Mouse (Mus musculus): Measurements from ENCODE around the gene Kif23.

The Kif23 gene

DNA sequence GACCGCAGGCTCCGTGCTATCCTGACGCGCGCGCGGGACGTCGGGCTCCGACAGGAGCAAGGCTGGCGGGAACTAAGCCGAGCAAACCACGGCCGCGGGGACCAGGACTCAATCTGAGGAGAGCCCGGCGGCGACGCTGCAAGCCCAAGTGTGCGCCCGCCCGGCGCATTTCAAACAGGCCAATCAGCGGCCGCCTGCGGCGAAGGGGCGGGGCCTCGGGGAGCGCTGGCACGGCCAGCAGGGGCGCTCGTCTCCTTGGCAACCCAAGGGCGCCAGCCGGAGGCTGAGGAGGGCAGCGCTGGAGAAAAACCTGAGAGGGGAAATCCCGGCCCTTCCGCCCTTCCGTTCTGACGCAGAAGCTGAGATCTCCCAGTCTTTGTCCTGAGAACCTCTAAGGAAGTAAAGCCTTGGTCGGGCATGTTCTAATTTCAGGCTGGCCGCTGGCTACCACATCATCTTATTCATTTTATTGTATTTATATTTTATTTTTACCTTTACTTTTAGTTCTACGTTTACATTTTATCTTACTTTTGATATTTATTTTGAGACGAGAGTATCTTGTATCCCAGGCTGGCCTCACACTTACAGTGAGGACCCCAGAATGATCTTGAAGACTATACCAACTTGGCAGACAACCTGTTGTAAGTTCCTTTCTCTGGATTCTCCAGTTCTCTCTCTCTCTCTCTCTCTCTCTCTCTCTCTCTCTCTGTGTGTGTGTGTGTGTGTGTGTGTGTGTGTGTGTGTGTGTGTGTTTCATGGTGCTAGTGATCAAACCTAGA lies at the start of gene Kif23:
TSS of gene Kif23 (minus strand) at position 152 of the 779 bp plus-strand sequence.
- CTCF ChIA-PET: interaction anchor here (0.5 to 0.8 kb wide), 2 partner anchors 32 to 637 kb away, joined by 3 read pairs; partner anchors contain the start of gene Rplp1

DNA sequence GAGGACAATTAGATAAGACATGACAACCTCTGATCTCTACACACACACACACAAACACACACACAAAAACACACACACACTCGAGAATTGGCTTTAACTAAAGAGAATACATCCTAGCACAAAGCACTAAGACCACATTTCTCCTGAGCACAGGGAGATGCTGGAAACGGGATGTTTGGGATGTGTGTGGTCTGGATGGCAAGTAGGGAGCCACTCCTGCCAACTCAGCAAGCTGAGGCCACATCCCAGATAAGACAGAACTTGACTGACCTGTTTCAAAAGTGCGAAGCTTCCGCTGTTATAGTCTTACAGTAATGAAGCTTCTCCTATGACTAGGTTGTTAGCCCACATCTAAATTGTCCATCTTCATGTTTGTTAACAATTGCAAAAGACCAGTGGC lies 44.6 kb upstream of the Kif23 start:
- CTCF ChIA-PET: no interaction called here

DNA sequence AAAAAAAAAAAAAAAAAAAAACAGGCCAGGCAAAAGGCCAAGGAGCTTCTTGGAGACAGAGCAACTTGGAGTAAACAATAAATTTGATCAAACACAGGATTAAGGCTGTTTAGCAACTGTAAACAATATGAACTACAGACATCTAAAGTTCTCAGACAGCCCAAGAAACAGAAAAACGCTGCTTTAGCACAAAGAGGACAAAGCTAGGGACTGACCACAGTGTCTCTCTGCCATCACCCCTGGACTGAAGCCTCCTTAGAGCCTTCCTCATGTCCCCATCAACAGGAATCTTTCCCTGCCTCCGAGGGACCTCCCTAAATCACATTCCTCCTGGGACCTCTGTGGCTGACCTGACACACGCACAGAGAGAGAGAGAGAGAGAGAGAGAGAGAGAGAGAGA lies 44.2 kb upstream of the Kif23 start:
- CTCF ChIA-PET: no interaction called here

GRCm38 (mm10) chr9:61986055-61986454 lies 39.5 kb upstream of the Kif23 start:
- CTCF ChIA-PET: interaction anchor here (0.7 kb wide), 1 partner anchor 809 kb away, joined by 5 read pairs; no protein-coding TSS in a partner anchor

DNA sequence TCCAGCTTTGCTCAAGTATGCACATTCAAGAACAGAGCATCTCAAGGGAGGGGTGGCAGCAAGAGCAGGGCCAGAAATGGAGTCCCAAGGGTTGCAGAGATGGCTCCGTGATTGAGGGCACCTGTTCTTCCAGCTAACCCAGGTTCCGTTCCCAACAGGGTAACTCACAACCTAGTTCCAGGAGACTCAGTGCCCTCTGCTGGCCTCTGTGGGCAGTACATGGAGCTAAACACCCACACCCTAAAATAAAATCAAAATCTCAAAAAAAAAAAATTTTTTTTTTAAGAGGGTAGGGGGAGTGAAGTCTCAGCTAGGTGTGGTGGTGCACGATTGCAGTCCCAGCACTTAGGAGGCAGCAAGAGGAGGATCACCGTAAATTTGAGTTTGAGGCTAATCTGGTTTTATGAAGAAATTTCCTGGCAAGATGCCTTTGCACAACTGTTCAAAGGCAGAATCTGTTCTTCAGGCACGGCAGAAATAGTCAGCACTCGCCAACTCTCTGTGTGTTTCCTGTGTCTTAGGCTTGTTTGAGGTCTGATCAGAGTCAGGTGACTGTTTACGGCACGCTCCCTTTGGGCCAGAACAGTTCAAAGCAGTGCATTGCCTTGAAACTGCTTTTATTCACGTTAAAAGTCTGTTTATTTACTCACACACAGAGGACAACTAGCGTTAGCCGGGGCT lies 38.7 kb upstream of the Kif23 start:
- CTCF ChIA-PET: interaction anchor here (0.9 to 1.4 kb wide), 2 partner anchors 12 to 24 kb away, joined by 3 read pairs; no protein-coding TSS in a partner anchor

GRCm38 (mm10) chr9:61982940-61983620 lies 36.5 kb upstream of the Kif23 start:
- CTCF ChIA-PET: interaction anchor here (0.6 to 1.2 kb wide), 3 partner anchors 10 to 18 kb away, joined by 3 to 7 read pairs (median 3); no protein-coding TSS in a partner anchor

- CTCF ChIA-PET: interaction anchor here (0.6 kb wide), 1 partner anchor 1133 kb away, joined by 3 read pairs; no protein-coding TSS in a partner anchor
Observed at GRCm38 (mm10) chr9:61981876-61982275, 35.3 kb upstream of the Kif23 start.

GRCm38 (mm10) chr9:61979983-61980382 lies 33.4 kb upstream of the Kif23 start:
- CTCF ChIA-PET: no interaction called here

DNA sequence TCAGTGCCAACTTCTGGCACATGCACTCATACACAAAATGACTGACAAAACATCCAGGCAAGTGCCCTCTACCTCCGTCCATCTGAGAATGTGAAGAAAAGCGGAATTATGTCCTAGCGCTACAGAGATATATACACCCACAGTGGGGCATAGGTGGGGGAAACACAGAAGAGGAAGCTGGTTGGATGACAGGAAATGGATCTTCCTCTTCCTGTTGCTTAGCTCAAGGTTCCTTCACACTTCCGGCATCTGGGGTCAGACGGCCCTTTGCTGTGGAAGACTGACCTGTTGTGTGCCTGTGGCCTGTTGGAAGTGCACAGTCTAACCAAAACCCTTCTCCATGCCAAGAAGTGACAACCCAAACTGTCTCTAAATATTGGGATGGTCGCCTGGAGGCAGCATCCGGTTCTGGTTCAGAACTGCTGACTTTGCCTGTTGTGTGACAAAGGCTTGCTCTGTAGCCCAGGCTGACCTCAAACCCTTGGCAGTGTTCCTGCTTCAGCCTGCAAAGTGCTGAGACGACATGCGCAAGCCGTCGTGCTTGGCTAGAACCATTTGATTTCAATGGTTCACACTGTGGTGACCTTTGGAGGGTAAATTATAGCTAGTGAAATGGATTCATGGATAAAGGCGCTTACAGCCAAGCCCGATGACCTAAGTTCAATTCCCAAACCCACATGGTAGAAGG lies 30.8 kb upstream of the Kif23 start:
- CTCF ChIA-PET: interaction anchor here (0.6 kb wide), 1 partner anchor 51 kb away, joined by 6 read pairs; no protein-coding TSS in a partner anchor

- CTCF ChIA-PET: no interaction called here
Observed at GRCm38 (mm10) chr9:61972031-61972430, 25.5 kb upstream of the Kif23 start.

DNA sequence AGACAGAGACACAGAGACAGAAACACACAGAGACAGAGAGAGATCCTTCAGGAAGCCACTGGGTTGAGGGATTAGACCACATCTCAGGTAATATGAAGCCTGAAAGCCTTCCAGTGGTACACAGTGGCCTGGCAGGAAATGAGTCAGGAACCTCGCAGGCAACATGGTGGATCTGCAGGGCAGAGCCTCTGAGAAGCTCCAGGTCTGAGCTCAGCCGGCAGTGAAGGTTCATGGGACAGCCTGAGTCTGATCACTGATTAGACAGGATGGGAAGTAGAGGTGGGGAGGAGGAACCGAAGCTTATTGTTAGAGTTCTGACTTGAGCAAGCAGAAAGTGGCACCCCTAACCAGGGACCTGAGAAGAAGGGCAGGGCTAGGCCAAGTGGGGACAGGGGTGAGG lies 24.5 kb upstream of the Kif23 start:
- CTCF ChIA-PET: interaction anchor here (0.7 kb wide), 1 partner anchor 177 kb away, joined by 6 read pairs; no protein-coding TSS in a partner anchor

DNA sequence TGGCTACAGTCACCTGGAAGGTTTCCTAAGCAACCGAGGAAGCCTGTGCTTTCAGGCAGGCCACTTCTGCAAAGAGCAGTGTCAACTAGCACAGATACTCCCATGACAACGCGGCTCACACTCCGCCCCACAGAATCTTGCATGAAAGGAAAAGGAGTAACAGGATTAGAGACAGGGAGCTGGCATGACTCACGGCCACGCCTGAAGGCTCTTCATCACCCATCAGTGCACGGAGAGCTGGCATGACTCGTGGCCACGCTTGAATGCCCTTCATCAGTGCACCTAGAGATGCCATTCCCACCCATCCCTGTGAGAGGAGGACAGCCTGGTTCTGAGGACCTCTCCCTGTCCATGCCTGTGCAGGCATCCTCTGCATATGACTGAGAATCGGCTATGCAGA lies 20.8 kb upstream of the Kif23 start:
- CTCF ChIA-PET: interaction anchor here (0.9 kb wide), 1 partner anchor 17 kb away, joined by 3 read pairs; no protein-coding TSS in a partner anchor

DNA sequence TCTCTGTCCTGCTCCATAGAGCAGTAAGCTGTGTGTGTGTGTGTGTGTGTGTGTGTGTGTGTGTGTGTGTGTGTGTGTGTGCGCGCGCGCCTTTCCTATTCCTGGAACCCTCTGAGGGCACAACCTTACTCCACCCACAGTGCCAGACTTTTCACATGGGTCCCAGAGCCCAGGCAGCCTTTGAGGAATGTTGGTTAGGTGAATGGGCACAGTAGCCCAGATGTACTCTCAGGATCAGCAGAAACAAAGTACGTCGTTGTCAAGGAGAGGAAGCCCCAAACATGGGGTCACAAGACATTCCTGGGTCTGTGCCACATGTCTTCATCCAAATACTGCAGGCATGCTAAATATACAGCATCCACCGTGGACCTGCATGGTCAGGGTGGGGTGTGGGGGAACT lies 19.4 kb upstream of the Kif23 start:
- CTCF ChIA-PET: interaction anchor here (0.6 to 0.9 kb wide), 3 partner anchors 18 to 281 kb away, joined by 3 to 4 read pairs (median 3); no protein-coding TSS in a partner anchor

DNA sequence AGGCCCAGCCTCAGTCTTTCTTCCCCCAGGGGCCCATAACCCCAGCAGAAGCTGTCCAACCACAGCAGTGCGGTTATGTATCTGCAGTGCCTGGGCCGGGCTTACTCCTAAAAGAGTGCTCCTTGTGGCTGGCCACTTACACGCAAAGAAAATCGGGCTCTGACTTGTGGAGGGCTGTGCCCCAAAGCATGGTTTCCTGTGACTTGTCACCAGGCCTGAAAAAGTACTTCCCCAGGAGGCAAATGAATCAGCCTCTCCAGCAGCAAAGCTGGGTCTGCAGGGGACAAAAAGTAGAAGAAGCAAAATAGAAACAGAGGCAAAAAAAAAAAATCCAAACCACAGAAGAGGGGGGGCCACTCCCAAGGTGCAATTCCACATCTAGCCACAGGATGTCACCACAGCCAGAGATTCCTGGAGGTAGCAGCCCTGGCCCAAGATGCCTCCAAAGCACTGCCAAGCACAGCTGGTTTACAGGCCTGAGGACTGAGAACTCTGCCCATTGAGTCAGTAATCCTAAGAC lies 18.9 kb upstream of the Kif23 start:
- CTCF ChIA-PET: interaction anchor here (0.6 to 0.8 kb wide), 3 partner anchors 14 to 282 kb away, joined by 3 to 4 read pairs (median 3); no protein-coding TSS in a partner anchor

DNA sequence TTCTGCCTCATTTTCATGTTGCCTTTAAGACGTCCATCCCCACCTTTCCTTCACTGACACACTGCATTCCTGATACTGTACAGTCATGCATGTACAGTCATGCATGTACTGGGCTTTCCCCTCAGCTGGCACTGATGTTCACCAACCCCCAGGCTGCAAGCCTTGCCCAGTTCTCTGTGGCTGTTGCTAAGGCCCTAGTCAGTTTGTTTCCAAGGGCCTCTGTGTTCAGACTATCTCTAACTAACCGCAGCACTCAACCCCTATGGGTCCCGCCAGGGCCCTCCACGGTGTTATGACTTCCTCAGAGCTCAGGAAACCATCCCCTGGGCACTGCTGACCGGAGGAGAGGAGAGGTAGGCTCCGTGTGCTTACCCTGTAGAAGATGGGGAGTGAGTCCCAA lies 16.8 kb upstream of the Kif23 start:
- CTCF ChIA-PET: interaction anchor here (0.8 kb wide), 1 partner anchor 36 kb away, joined by 3 read pairs; no protein-coding TSS in a partner anchor

DNA sequence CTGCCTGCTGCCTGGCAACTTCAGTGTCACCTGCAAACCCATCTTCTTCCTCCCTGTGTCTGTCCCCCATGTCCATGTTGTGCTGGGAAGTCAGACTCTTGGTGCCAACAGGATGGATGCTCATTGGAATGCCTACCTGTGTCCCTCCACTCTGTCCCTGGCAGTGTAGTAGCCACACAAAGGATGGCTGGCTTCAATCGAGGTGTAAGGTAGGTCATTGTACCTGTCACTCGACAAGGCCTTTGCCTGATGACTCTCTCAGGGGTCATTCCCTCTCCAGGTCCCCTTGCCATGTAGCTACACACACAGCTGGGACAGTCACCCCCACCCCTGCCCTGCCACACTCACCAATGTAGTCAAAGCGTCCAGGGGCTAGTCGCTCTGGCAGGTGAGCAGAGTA lies 14.6 kb upstream of the Kif23 start:
- CTCF ChIA-PET: interaction anchor here (0.6 kb wide), 1 partner anchor 24 kb away, joined by 3 read pairs; no protein-coding TSS in a partner anchor

DNA sequence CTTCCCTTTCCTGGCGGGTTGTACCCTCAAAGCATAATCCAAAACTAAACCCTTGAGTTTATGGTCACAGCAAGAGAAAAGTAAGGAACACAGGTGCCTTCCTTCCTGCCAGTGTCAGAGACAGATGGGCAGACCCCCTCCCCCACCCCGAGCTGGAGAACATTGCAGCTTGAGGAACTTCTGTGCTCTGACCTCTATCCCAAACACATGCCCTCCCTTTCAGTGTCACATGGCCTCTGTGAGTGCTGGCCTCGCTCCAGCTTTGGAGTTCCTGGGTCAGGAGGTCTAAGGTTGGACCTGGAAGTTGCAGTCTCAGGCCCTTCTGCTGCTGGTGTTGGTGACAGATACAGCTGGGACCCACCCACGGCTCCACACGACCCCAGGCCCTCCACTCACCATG lies 14.2 kb upstream of the Kif23 start:
- CTCF ChIA-PET: interaction anchor here (0.6 kb wide), 1 partner anchor 24 kb away, joined by 3 read pairs; no protein-coding TSS in a partner anchor

DNA sequence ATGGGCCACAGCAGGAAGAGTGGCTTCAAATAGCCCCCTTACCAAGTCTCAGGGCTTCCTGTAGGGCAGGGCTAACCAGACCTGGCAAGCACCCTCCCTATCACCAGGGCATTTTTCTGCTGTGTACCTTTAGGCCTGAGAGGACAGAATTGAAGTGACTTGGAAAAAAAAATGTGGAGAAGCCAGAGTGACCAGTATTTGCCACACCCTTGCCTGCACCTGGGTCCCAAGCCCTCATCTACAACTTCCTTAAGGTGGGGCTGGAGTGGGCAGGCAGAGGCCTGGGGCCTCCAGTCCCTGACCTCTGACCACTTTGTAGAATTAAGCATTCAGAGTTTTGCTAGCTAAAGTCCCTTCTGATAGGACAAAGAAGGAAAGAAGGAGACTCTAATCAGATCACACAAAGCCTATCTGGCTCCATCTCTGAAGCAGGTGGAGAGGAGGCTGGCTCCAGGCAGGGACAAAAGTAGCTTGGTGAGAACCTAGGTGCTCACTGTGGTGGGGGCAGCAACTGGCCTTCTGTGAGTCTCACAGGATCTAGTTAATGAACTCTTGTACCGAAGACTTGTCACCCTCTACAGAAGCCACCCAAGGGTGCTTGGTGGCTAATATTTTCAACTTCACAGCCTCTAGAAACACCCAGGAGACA lies 13.5 kb upstream of the Kif23 start:
- CTCF ChIA-PET: no interaction called here

GRCm38 (mm10) chr9:61954707-61955106 lies 8.1 kb upstream of the Kif23 start:
- CTCF ChIA-PET: no interaction called here

GRCm38 (mm10) chr9:61952241-61952640 lies 5.7 kb upstream of the Kif23 start:
- CTCF ChIA-PET: no interaction called here

All from spleen, embryonic (tissue).